In genomic region chr4:48548393-48549045, GRCm38 (mm10) we compare ENCODE assay signal across 13 mouse cellular contexts. TPM values are rescaled to one million over a fixed set of nuclear protein-coding genes. Genes with fewer than 3 reads are reported as not detected.
DNase-seq lines count a peak whose midpoint lies in the region; ATAC-seq and TF ChIP-seq lines count a peak whose summit lies in the region.
"Had no signal": no experiment of that assay in that cellular context is flagged by ENCODE, and none has a peak within 500 bp of the region (broad histone marks: within the 10 kb centered on the region; RNA-seq: fewer than 3 reads in every experiment).

No protein-coding gene starts in this region.

- WGBS in embryonic facial prominence, embryonic 14.5 days: 12% methylated on average over 6 of the region's 6 CpGs
- 15% methylated on average over 6 of the region's 6 CpGs for WGBS in limb, embryonic 11.5 days

- H3K9me3 ChIP-seq in embryonic facial prominence, embryonic 14.5 days (ENCODE audit: control insufficient read depth, low read length): no peaks in the 10 kb centered on the region
- no peaks in the 10 kb centered on the region; the same call in 1 of the 2 replicates for H3K9me3 ChIP-seq in limb, embryonic 11.5 days (ENCODE audit: control insufficient read depth, low read length)

- no peak for TF ChIP-seq CTCF in layer of hippocampus, adult 2 months (conservative IDR thresholded peaks at IDR 0.05)

- peaks cover 32% of the 10 kb centered on the region for H3K4me1 ChIP-seq in embryonic facial prominence, embryonic 14.5 days (ENCODE audit: control insufficient read depth, insufficient read depth, low read length)
- peaks cover 25% of the 10 kb centered on the region for H3K4me1 ChIP-seq in limb, embryonic 11.5 days (ENCODE audit: control insufficient read depth, insufficient read depth, low read length)

- H3K4me2 ChIP-seq in embryonic facial prominence, embryonic 14.5 days (ENCODE audit: low read depth, low read length): no peak overlapping the region
- H3K4me2 ChIP-seq in limb, embryonic 11.5 days (ENCODE audit: low read depth, severe bottlenecking): peak overlapping the region; percentile 5; the same call in 1 of the 2 replicates
- H3K4me2 ChIP-seq: heart, embryonic 11.5 days; lung, embryonic 14.5 days had no signal

- no peaks in the 10 kb centered on the region for H3K27me3 ChIP-seq in embryonic facial prominence, embryonic 14.5 days (replicated peaks; ENCODE audit: control insufficient read depth, insufficient read depth, low read length)
- no peaks in the 10 kb centered on the region; the same call in 1 of the 2 replicates for H3K27me3 ChIP-seq in limb, embryonic 11.5 days (ENCODE audit: control insufficient read depth, insufficient read depth, low read length)

- peak; percentile 64 for ATAC-seq in embryonic facial prominence, embryonic 14.5 days (ENCODE audit: low read depth)
- ATAC-seq in limb, embryonic 11.5 days (ENCODE audit: insufficient number of reproducible peaks, low FRiP score, low TSS enrichment, low read depth): peak; percentile 60

- no peak overlapping the region for H3K4me3 ChIP-seq in embryonic facial prominence, embryonic 14.5 days (ENCODE audit: low read depth, low read length)
- H3K4me3 ChIP-seq in limb, embryonic 11.5 days (ENCODE audit: low read depth, low read length): no peak overlapping the region
- no peak overlapping the region for H3K4me3 ChIP-seq in layer of hippocampus, adult 2 months
- H3K4me3 ChIP-seq: erythroblast, embryonic 14.5 days had no signal

- no peak overlapping the region for H3K9ac ChIP-seq in embryonic facial prominence, embryonic 14.5 days (ENCODE audit: low read depth, low read length)
- no peak overlapping the region for H3K9ac ChIP-seq in limb, embryonic 11.5 days (ENCODE audit: low read length)
- H3K9ac ChIP-seq: lung, embryonic 14.5 days had no signal

- H3K36me3 ChIP-seq in embryonic facial prominence, embryonic 14.5 days (ENCODE audit: control insufficient read depth, insufficient read depth, low read length): peaks cover 18% of the 10 kb centered on the region
- 0 out of 2 replicates have a peak, but pooled peaks cover 2% of the 10 kb centered on the region for H3K36me3 ChIP-seq in limb, embryonic 11.5 days (ENCODE audit: control insufficient read depth, insufficient read depth, low read length)

- no peak overlapping the region for H3K27ac ChIP-seq in embryonic facial prominence, embryonic 14.5 days (replicated peaks; ENCODE audit: low read depth, low read length)
- peak overlapping the region; percentile 38; the same call in 1 of the 2 replicates for H3K27ac ChIP-seq in limb, embryonic 11.5 days (replicated peaks; ENCODE audit: low read depth, low read length)
- H3K27ac ChIP-seq in layer of hippocampus, adult 2 months: no peak overlapping the region

- peak; percentile 58 for DNase-seq in adipocyte (ENCODE audit: low spot score)
- peak; percentile 37 to 45 for DNase-seq in cerebellum, adult 18-20 months
- DNase-seq in embryonic facial prominence, embryonic 14.5 days (ENCODE audit: low spot score): peak; percentile 77
- DNase-seq in limb, embryonic 11.5 days (ENCODE audit: low spot score): peak; percentile 55
- DNase-seq in gastrocnemius, postnatal 10 days: no peak
- no peak for DNase-seq in layer of hippocampus, adult 2 months (ENCODE audit: low spot score in 2 of 2)
- no peak for DNase-seq in thymus, postnatal 14 days
- DNase-seq: adrenal gland, postnatal 36 days; kidney, adult 18-20 months; lung, embryonic 14.5 days had no signal

RNA-seq across cellular contexts. Expression of gene Msantd3, which starts 8.8 kb away (rescaled TPM):
- 22.3 and 28.4 TPM in 2 replicates for polyA plus RNA-seq in embryonic facial prominence, embryonic 14.5 days (2014; fragmentation: Nextera tagmentation; extraction: Ambion mirVana)
- polyA plus RNA-seq in limb, embryonic 11.5 days (2014; fragmentation: Nextera tagmentation; extraction: Ambion mirVana): 39.5 and 43.3 TPM in 2 replicates
- total RNA-seq in gastrocnemius, postnatal 10 days (2021): 10 to 100 TPM; 22.0 to 22.6 TPM
- 10 to 100 TPM; 20.0 to 22.9 TPM for total RNA-seq in layer of hippocampus, adult 2 months (2021)
- total RNA-seq: MEL had no signal
- polyA plus RNA-seq: erythroblast, embryonic 14.5 days had no signal

RNA-seq across cellular contexts. Expression of gene Tmeff1, which starts 36.5 kb away (rescaled TPM):
- 61.4 and 70.2 TPM in 2 replicates for polyA plus RNA-seq in embryonic facial prominence, embryonic 14.5 days (2014; fragmentation: Nextera tagmentation; extraction: Ambion mirVana)
- 128 TPM in 2 replicates for polyA plus RNA-seq in limb, embryonic 11.5 days (2014; fragmentation: Nextera tagmentation; extraction: Ambion mirVana)
- 1 to 10 TPM; 2.7 to 3.1 TPM for total RNA-seq in gastrocnemius, postnatal 10 days (2021)
- 100 to 1,000 TPM; 122 to 130 TPM for total RNA-seq in layer of hippocampus, adult 2 months (2021)
- total RNA-seq: MEL had no signal

Comparison
In these comparisons a context has a peak if more than half of its experiments do, and no peak if none do; other contexts are left out.
1. DNase-seq: peak in adipocyte (single experiment), cerebellum, adult 18-20 months (2 of 2), embryonic facial prominence, embryonic 14.5 days (single experiment) and limb, embryonic 11.5 days (single experiment); none in gastrocnemius, postnatal 10 days (single experiment), layer of hippocampus, adult 2 months (0 of 2) and thymus, postnatal 14 days (single experiment).
2. RNA of gene Tmeff1, which starts 36.5 kb away (total RNA-seq): 122 to 130 TPM in layer of hippocampus, adult 2 months; 2.7 to 3.1 TPM in gastrocnemius, postnatal 10 days; every median in the first group is over 10 times any median in the second.